Mouse (Mus musculus) liver, embryonic 14.5 days (tissue): Measurements from ENCODE around the gene D630003M21Rik. TPM values are rescaled to one million over a fixed set of nuclear protein-coding genes. Genes with fewer than 3 reads are reported as not detected.
A peak's percentile ranks its signal among the peaks of the same experiment; 100 is the strongest.

Experiments
- ATAC-seq: fragments of 200-750 bp; cut with Nextera tagmentation; 2 replicates; pipeline ENCODE4 v1.8.0; 2017; ENCODE audit warnings: moderate number of reproducible peaks, mild to moderate bottlenecking, moderate library complexity; ENCODE audit not compliant: insufficient read depth
- DNase-seq, 3 experiments: peaks; one replicate each; pipeline ENCODE4 v3.0.0-alpha.2; 2012 to 2013; ENCODE audit warnings: low read depth in 3 of 3, low spot score in 3 of 3
- H3K27ac ChIP-seq: fragments of 300-500 bp; sonication (generic); 2 replicates; pipeline ENCODE4 v1.5.1; 2014; ENCODE audit warnings: moderate library complexity, mild to moderate bottlenecking, control low read depth, inconsistent platforms
- H3K27me3 ChIP-seq: fragments of 300-500 bp; sonication (generic); 2 replicates; pipeline ENCODE4 v1.6.1; 2014; ENCODE audit warnings: mild to moderate bottlenecking, low read length, moderate library complexity; ENCODE audit not compliant: control insufficient read depth, insufficient read depth
- H3K36me3 ChIP-seq: fragments of 300-500 bp; sonication (generic); replicated peaks from 2 replicates; pipeline ENCODE4 v1.6.1; 2014; ENCODE audit warnings: low read depth; ENCODE audit not compliant: control insufficient read depth, insufficient read depth
- H3K4me1 ChIP-seq, 2 experiments: fragments of 200-500 bp in 1 of 2; fragments of 300-500 bp in 1 of 2; sonication (generic) in 1 of 2; replicated peaks; 2 replicates each; pipeline ENCODE4 v1.6.1; 2012 to 2014; ENCODE audit warnings: antibody characterized with exemption in 1 of 2, inconsistent platforms in 1 of 2, low read length in 1 of 2; ENCODE audit not compliant: control insufficient read depth in 2 of 2, insufficient read depth in 2 of 2
- H3K4me2 ChIP-seq: fragments of 300-500 bp; sonication (generic); 2 replicates; pipeline ENCODE4 v1.6.1; 2014; ENCODE audit warnings: low read depth, mild to moderate bottlenecking, control low read depth, moderate library complexity
- H3K4me3 ChIP-seq, 2 experiments: fragments of 200-500 bp in 1 of 2; fragments of 300-500 bp in 1 of 2; sonication (generic) in 1 of 2; 2 replicates each; pipeline ENCODE4 v1.5.1; 2012 to 2014; ENCODE audit warnings: low read depth in 2 of 2, low read length in 2 of 2, mild to moderate bottlenecking in 2 of 2, control low read depth in 1 of 2, inconsistent platforms in 1 of 2, moderate library complexity in 1 of 2; ENCODE audit not compliant: insufficient read depth in 1 of 2
- H3K9ac ChIP-seq: fragments of 300-500 bp; sonication (generic); replicated peaks from 2 replicates; pipeline ENCODE4 v1.6.1; 2014; ENCODE audit warnings: mild to moderate bottlenecking, control low read depth, moderate library complexity
- H3K9me3 ChIP-seq: fragments of 300-500 bp; sonication (generic); 2 replicates; pipeline ENCODE4 v1.6.1; 2016; ENCODE audit warnings: low read length, mixed read lengths; ENCODE audit not compliant: control insufficient read depth
- CTCF ChIP-seq: IDR thresholded peaks from 2 replicates; pipeline ENCODE4 v1.5.1; 2016; ENCODE audit warnings: antibody characterized with exemption, low read depth, control low read depth
- EP300 ChIP-seq: IDR thresholded peaks from 2 replicates; pipeline ENCODE4 v1.6.1; 2016; ENCODE audit warnings: antibody characterized with exemption, low read depth
- WGBS: fragments of 180-500 bp; shearing (Covaris S2); extraction: QIAGEN DNeasy Blood & Tissue Kit; methylation state at CpG from one replicate; pipeline ENCODE4 v1.1.7; 2014; ENCODE audit not compliant: insufficient replicate concordance; 5-methylcytosine and 5-hydroxymethylcytosine counted together
- polyA plus RNA-seq, 2 experiments: library from polyadenylated mRNA; depleted of rRNA in 1 of 2; stranded (reverse) in 1 of 2; unstranded in 1 of 2; fragments of >200 nt; fragmentation: Nextera tagmentation in 1 of 2; extraction: Ambion mirVana in 1 of 2; gene quantifications; 2 replicates each; pipeline versions ENCODE4 v1.2.1 to v1.2.3; 2012 to 2014

The D630003M21Rik gene
- polyA plus RNA-seq, 2 experiments: 0.24 to 0.33 TPM

- H3K27ac ChIP-seq: no peak overlapping the region
- WGBS: 15% methylated on average over 7 of the region's 7 CpGs
- H3K27me3 ChIP-seq: no peaks in the 10 kb centered on the region
- H3K36me3 ChIP-seq: no peaks in the 10 kb centered on the region
- TF ChIP-seq CTCF (no peak), EP300 (no peak)
- peak overlapping the region; percentile 59 for H3K4me2 ChIP-seq
- peak overlapping the region; percentile 59 for H3K9ac ChIP-seq
- ATAC-seq (peak; percentile 40; the same call in 1 of the 2 replicates), DNase-seq (no peak)
- peaks cover 3 to 33% of the 10 kb centered on the region in 2 experiments for H3K4me1 ChIP-seq
- no peaks in the 10 kb centered on the region for H3K9me3 ChIP-seq
- H3K4me3 ChIP-seq: peak overlapping the region; percentile 25 to 44; a peak in 3 of 4 replicates
These were observed 69.4 kb downstream of the D630003M21Rik start for GRCm38 (mm10) chr2:158159376-158160235.

DNA sequence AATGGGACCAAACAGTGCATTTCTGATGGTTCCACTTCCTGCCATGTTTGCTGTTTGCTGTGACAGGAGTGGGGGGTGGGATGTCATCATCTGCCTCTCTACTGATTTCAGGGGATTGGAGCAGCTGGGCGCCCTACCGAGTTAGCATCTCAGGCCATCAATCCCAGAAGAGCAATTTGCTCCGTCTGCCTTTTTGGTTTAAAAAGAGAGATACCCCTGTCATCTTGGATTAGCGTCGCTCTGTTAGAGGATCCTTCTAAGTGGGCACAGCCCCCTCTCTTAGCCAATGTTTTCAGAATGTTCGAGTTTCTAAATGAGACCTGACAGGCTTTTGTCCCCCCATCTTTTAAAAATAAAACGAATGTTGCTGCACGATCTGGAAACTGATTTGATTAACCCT, 71.4 kb downstream of the D630003M21Rik start:
- H3K4me1 ChIP-seq: peaks cover 20 to 48% of the 10 kb centered on the region in 2 experiments
- no peak overlapping the region for H3K27ac ChIP-seq
- WGBS: 72% methylated on average over 8 of the region's 8 CpGs
- H3K4me2 ChIP-seq: no peak overlapping the region
- H3K9ac ChIP-seq: no peak overlapping the region
- no peak for DNase-seq
- ATAC-seq: no peak
- no peak overlapping the region for H3K4me3 ChIP-seq
- H3K27me3 ChIP-seq: no peaks in the 10 kb centered on the region
- TF ChIP-seq CTCF (no peak), EP300 (no peak)
- no peaks in the 10 kb centered on the region for H3K36me3 ChIP-seq
- no peaks in the 10 kb centered on the region for H3K9me3 ChIP-seq

GRCm38 (mm10) chr2:158156487-158156886, 72.5 kb downstream of the D630003M21Rik start:
- TF ChIP-seq EP300 (no peak), CTCF (no peak)
- peaks cover 24 to 49% of the 10 kb centered on the region in 2 experiments for H3K4me1 ChIP-seq
- H3K9ac ChIP-seq: no peak overlapping the region
- no peak overlapping the region for H3K4me3 ChIP-seq
- WGBS: 54% methylated on average over 9 of the region's 9 CpGs
- no peak overlapping the region for H3K27ac ChIP-seq
- no peaks in the 10 kb centered on the region for H3K9me3 ChIP-seq
- H3K36me3 ChIP-seq: no peaks in the 10 kb centered on the region
- no peak overlapping the region for H3K4me2 ChIP-seq
- ATAC-seq: no peak
- H3K27me3 ChIP-seq: no peaks in the 10 kb centered on the region
- DNase-seq: no peak

DNA sequence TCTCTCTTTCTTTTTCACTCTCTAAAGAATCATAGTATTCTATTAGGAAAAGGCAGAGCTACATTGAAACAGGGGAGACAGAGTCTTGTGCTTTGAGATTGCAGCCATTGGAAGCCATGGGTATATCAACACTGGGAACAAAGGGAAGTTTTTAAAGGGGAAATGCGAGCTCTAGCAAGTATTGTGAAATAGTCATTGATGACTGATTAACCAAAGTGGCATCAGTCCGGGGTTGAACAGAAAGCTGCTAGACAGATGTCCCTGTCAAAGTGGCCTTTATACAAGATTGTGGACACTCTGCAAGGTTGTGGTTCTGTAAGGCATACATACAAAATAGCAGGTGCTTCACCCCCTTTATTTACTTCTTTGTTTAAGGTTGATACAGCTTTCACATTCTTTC, 73.4 kb downstream of the D630003M21Rik start:
- peaks cover 4% of the 10 kb centered on the region for H3K9me3 ChIP-seq
- peaks cover 24 to 48% of the 10 kb centered on the region in 2 experiments for H3K4me1 ChIP-seq
- H3K9ac ChIP-seq: no peak overlapping the region; the same call in 1 of the 2 replicates
- H3K4me2 ChIP-seq: no peak overlapping the region
- TF ChIP-seq EP300: no peak
- TF ChIP-seq CTCF: no peak
- ATAC-seq (no peak), DNase-seq (no peak)
- no peaks in the 10 kb centered on the region for H3K27me3 ChIP-seq
- 29% methylated on average over 2 of the region's 2 CpGs for WGBS
- H3K36me3 ChIP-seq: no peaks in the 10 kb centered on the region
- no peak overlapping the region for H3K4me3 ChIP-seq
- H3K27ac ChIP-seq: no peak overlapping the region

DNA sequence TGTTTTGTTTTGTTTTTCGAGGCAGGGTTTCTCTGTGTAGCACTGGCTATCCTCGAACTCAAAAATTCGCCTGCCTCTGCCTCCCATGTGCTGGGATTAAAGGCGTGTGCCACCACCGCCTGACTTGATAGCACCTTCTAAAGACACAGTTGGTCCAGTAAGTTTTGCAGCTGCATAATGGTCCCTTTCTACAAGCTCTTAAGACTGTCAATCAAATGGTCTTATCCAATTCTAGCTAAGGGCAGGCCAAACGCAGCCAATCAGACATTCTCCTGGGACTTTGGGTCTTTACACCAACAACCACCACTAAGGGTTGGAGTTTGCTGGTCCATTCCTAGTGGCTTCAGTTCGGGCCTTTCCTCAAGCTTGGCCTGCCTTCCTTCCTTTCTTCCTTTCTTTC, 73.9 kb downstream of the D630003M21Rik start:
- ATAC-seq (no peak), DNase-seq (no peak)
- Histone ChIP-seq H3K27me3 (no peaks in the 10 kb centered on the region), H3K9me3 (peaks cover 4% of the 10 kb centered on the region), H3K9ac (no peak overlapping the region), H3K4me1 (peaks cover 24 to 44% of the 10 kb centered on the region in 2 experiments), H3K27ac (no peak overlapping the region), H3K4me2 (no peak overlapping the region), H3K4me3 (no peak overlapping the region), H3K36me3 (no peaks in the 10 kb centered on the region)
- TF ChIP-seq EP300 (no peak), CTCF (no peak)
- 64% methylated on average over 7 of the region's 7 CpGs for WGBS
